Mouse (Mus musculus) megakaryocyte-erythroid progenitor cell, adult 5-6 weeks (primary cell): ENCODE results near the gene Zbtb18. TPM values are rescaled to one million over a fixed set of nuclear protein-coding genes. Genes with fewer than 3 reads are reported as not detected.

Experiments
- ATAC-seq: replicated peaks from 2 replicates; pipeline ENCODE4 v1.8.0; 2016; ENCODE audit warnings: mild to moderate bottlenecking, inconsistent platforms; ENCODE audit not compliant: severe bottlenecking, poor library complexity, low FRiP score, low TSS enrichment
- total RNA-seq, 2 experiments: library from RNA; stranded (forward) in 1 of 2; stranded (reverse) in 1 of 2; fragments of 200-1000, 215-1000 nt in 1 of 2; fragments of >200 nt in 1 of 2; fragmentation: Nextera tagmentation in 1 of 2; gene quantifications; 2 replicates each; pipeline ENCODE4 v1.2.3; 2014 to 2017

Zbtb18 gene
- total RNA-seq, 2 experiments from 2014 or later = 20.8 to 21.3 TPM

- ATAC-seq = no peak
These were observed 28.8 kb downstream of the Zbtb18 start for GRCm38 (mm10) chr1:177470951-177471350.

DNA sequence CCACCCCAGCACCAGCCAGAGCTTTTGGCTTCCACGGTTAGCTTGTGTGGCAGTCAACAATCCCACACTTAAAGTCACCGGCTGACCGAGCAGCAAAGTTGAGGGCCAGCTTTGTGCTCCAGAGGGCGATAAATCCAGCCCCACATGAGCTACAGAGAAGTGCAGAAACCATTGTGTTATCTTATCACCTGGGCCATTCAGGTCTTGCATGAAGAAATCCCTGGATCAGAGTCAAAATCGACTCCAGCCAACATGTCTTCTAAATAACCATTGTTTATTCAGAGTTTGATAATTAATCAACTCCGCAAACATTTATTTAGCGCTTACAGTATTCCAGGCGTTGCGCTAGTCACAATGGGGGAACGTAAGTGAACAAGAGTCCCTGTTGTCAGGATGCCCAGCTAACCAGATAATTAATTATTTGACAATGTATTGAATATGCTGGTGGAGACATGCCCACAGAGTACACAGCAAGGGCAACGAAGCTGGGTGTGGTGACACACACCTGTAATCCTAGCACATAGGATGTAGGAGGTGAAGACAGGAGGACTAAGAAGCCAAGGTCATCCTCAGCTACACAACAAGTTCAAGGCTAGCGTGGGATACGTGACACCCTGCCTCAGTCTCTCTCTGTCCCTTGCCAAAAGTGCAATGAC, 33.5 kb downstream of the Zbtb18 start:
- no peak for ATAC-seq

GRCm38 (mm10) chr1:177478578-177478977, 36.4 kb downstream of the Zbtb18 start:
- no peak for ATAC-seq

GRCm38 (mm10) chr1:177479356-177480004, 37.3 kb downstream of the Zbtb18 start:
- no peak; the same call in 1 of the 2 replicates for ATAC-seq

- no peak for ATAC-seq
These were observed 41.5 kb downstream of the Zbtb18 start for GRCm38 (mm10) chr1:177483612-177484011.

GRCm38 (mm10) chr1:177484280-177484679, 42.1 kb downstream of the Zbtb18 start:
- ATAC-seq = no peak

- ATAC-seq = no peak
These were observed 42.5 kb downstream of the Zbtb18 start for GRCm38 (mm10) chr1:177484680-177485079.

GRCm38 (mm10) chr1:177489844-177490243, 47.7 kb downstream of the Zbtb18 start:
- no peak for ATAC-seq

- no peak for ATAC-seq
These were observed 48.7 kb downstream of the Zbtb18 start for GRCm38 (mm10) chr1:177490808-177491207.

DNA sequence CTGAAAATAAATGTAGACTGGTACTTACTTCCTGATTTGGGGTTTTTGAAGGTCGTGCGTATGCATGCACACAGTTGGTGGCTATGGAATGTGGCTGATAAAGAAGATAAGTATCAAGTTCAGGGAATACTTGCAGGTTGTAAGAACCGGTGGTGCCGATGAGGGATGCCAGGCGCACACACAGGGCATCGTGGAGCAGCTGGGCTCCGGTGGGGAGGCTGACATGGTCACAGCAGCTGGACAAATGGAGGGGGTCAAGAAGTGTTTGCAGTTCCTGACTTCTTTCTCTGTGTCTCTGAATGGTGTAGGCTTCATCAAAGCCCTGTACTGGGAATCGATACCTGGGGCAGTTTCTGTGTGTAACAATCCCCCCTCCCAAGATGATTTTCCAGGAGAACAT, 49.1 kb downstream of the Zbtb18 start:
- ATAC-seq = no peak

- no peak for ATAC-seq
These were observed 52.2 kb downstream of the Zbtb18 start for GRCm38 (mm10) chr1:177494306-177494705.

- ATAC-seq = peak; percentile 24; the same call in 1 of the 2 replicates
These were observed 52.9 kb downstream of the Zbtb18 start for GRCm38 (mm10) chr1:177494913-177495542.

Other genes with a start within 250 kb of the Zbtb18 start
- gene Akt3, start 184.1 kb upstream of the Zbtb18 start, total RNA-seq (2014; fragmentation: Nextera tagmentation) = 9.5 and 12.6 TPM in 2 replicates
- 22.6 and 23.7 TPM in 2 replicates for gene Akt3, start 184.1 kb upstream of the Zbtb18 start, total RNA-seq (2017)